Mouse (Mus musculus): ENCODE results near the gene Armc7.

- TF ChIP-seq TAL1 (conservative IDR thresholded peaks at IDR 0.05; ENCODE audit: low read depth, low read length): no peak
- TF ChIP-seq CTCF (IDR thresholded peaks at IDR 0.05; ENCODE audit: low read depth, low read length): no peak
- TF ChIP-seq GATA1 (IDR thresholded peaks at IDR 0.05; ENCODE audit: borderline replicate concordance, low read length): no peak
- TF ChIP-seq POLR2AphosphoS5 (IDR thresholded peaks at IDR 0.05; ENCODE audit: insufficient replicate concordance, low read depth, low read length): peak; percentile 95; the same call in 1 of the 2 replicates
- no peak for TF ChIP-seq GATA2 (IDR thresholded peaks at IDR 0.05; ENCODE audit: borderline replicate concordance, low read depth, low read length)
These were observed 38.8 kb downstream of the Armc7 start, which contains the start of gene Jpt1 for GRCm38 (mm10) chr11:115514238-115514663.

All from G1E (cell line).